Mouse (Mus musculus) left cerebral cortex, adult 2 months (tissue): Measurements from ENCODE around the gene Ccdc88c. TPM values are rescaled to one million over a fixed set of nuclear protein-coding genes. Genes with fewer than 3 reads are reported as not detected.
A peak's percentile ranks its signal among the peaks of the same experiment; 100 is the strongest.

Source experiments
- DNase-seq, 2 experiments: peaks; one replicate each; pipeline ENCODE4 v3.0.0; 2021 to 2022; ENCODE audit warnings: low spot score in 2 of 2, mixed read lengths in 1 of 2; ENCODE audit errors: extremely low spot score in 1 of 2
- H3K27ac ChIP-seq: fragments of 200-600 bp; 2 replicates; pipeline ENCODE4 v1.8.1; 2022
- H3K4me3 ChIP-seq: fragments of 200-600 bp; 2 replicates; pipeline ENCODE4 v1.8.1; 2022
- CTCF ChIP-seq: fragments of 200-600 bp; IDR thresholded peaks from 2 replicates; pipeline ENCODE4 v1.8.1; 2022; ENCODE audit warnings: antibody characterized with exemption, mild to moderate bottlenecking, moderate library complexity
- intact Hi-C: fragments of 180-260 bp; cut with DNase I; formaldehyde crosslinking; loops from one replicate; pipeline ENCODE4 v1.15.1; 2025
- total RNA-seq, 2 experiments: library from RNA; stranded (reverse); gene quantifications; 2 replicates each; pipeline ENCODE4 v1.2.3; 2021

Ccdc88c gene
- total RNA-seq, 2 experiments from 2014 or later: 23.2 to 30.1 TPM

DNA sequence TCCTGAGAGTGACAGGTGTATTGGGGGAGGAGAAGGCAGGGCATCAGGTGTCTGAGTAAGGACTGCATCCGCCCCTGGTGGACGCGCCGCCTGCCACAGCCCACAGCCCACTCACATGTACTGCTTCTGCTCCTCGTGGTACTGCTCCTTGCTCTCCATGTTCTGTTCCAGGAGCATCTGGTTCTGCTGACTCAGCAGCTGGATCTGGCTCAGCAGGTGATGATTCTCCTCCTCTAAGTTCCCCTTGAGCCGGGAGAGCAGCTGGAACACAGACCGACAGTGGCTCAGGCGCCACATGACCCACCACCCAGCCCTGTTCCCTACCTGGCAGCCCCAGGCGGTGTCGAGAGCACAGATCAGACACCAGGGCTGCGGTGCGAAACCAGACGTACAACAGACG is 97.2 kb downstream of the Ccdc88c start:
- no peak for DNase-seq
- Histone ChIP-seq H3K27ac (no peak overlapping the region), H3K4me3 (no peak overlapping the region)
- TF ChIP-seq CTCF: no peak
- intact Hi-C loops: loop anchor here (10.0 kb wide), 1 partner anchor 673 kb away; no protein-coding TSS in a partner anchor

DNA sequence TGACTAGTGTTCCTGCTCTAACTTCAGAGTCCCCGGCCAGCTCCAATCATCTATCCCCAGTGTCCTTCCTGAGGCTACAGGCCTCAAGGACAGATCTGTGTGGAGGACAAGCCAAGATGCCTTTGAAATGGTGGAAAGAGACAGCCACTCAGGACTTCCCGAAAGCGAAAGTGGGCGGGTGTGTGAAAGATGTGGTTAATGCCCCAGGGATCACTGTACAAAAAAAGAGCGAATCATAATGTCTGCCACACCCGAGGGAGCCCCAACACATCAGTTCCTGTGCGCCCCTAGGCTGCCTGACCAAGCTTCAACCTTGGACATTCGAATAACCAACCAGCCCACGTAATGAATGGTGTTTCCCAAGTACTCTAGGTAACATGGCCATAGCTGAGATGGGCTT is 100.6 kb downstream of the Ccdc88c start:
- TF ChIP-seq CTCF: no peak
- H3K27ac ChIP-seq: no peak overlapping the region
- DNase-seq: no peak
- no peak overlapping the region for H3K4me3 ChIP-seq
- intact Hi-C loops: loop anchor here (10.0 kb wide), 2 partner anchors 333 to 763 kb away; no protein-coding TSS in a partner anchor

DNA sequence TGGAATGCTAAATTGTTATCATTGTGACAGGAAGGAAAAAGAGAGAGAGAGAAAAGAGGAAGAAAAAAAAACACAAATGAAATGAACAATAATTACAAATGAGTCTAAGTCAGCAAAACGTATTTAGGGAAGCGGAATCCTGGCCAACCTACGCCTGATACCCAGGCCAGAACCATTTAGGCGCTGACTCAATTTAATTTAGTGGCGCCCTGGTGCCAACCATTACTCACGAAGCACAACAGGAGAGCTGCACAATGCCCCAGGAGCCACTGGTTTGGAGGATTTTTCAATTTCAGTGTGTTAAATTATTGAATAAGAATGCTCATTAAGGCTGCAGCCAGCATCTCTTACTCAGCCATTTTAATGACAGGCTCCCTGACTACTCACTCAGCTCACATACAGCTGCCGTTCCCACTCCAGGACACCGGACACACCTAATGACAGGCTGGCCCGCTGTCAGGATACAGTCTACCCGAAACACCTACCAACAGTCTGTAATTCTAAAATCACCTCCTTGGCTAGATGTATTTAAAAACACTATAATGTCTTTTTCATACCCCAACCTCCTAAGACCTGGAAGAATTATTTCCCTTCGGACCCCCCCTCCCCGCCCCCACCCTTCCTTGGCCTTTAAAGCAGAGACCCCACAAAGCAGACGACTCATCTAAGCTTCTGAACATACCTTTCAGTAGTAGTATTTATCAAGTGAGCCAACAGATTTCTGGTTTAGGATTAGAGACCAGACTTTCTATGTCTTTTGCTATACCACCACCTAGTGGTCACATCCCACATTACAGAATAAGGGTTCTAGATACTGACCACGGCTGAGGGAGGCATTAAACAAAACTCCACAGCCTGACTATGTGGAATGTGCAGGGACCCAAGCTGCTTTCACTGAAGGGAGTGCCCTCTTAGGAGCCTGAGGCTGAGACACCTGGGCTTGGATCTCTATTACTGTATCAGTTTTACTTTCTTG is 102.9 kb downstream of the Ccdc88c start:
- peak; percentile 74 for TF ChIP-seq CTCF
- DNase-seq: peak; percentile 50 to 62

DNA sequence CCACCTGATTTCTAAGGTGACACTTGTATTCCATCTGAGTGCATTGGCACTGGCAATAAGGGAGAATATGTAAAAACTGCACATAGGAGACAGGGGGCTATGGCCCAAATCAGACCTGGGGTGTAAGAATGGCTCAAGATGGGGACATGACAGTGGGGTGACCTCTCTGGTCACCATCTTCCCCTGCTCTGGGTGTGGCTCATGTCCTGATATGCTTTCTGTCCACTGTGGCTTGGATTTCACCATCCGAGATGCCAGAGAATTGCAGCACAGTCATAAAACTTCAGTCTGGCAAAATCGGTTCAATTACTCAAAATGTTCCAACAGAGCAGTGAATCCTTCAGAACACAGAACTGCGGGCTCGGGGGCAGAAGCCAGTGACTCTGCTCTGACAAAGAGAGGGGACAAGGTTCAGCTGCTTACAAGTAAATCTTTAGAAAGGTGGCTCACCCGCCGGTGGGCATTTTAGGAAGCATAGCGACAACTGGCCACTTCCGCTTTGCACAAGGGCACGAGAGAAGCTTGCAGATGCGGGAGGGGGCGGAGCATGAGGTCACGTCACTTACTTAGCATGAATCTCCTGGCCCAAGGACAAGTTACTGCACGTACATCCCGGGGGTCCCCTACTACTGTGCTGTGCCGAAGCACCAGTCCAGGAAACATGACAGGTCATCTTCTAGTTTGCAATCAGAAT is 104.1 kb downstream of the Ccdc88c start:
- TF ChIP-seq CTCF: no peak
- no peak overlapping the region for H3K4me3 ChIP-seq
- no peak overlapping the region for H3K27ac ChIP-seq
- no peak for DNase-seq
- intact Hi-C loops: loop anchor here (10.0 kb wide), 2 partner anchors 330 to 760 kb away; no protein-coding TSS in a partner anchor

More for the DNA sequence above, 102.9 kb downstream of the Ccdc88c start:
- H3K4me3 ChIP-seq: no peak overlapping the region
- H3K27ac ChIP-seq: no peak overlapping the region
- intact Hi-C loops: loop anchor here (1.0 to 10.0 kb wide), 3 partner anchors 77 to 761 kb away; no protein-coding TSS in a partner anchor

DNA sequence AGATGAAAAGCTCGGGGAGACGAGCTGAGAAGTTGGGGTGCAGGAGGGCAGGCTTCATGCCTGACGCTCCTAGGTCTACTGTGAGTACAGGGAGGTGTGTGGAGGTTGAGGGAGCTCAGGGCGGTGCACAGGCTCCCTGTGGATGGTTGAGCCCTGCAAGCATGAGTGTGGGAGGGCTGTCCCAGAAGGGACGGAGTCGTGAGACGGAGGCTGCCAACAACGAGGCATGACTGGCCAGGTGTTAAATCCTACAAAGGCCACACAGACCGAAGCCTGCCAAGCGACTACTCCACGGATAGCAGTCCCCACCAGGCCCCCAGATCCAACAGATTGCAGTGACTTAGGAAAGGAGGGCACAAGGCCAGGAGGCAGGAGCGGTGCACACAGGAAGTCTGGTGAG is 118.1 kb downstream of the Ccdc88c start:
- TF ChIP-seq CTCF: no peak
- intact Hi-C loops: loop anchor here (1.0 kb wide), 1 partner anchor 23 kb away; no protein-coding TSS in a partner anchor
- peak overlapping the region; percentile 34; the same call in 1 of the 2 replicates for H3K27ac ChIP-seq
- peak in 1 of 2 experiments; percentile 64 for DNase-seq
- H3K4me3 ChIP-seq: no peak overlapping the region

DNA sequence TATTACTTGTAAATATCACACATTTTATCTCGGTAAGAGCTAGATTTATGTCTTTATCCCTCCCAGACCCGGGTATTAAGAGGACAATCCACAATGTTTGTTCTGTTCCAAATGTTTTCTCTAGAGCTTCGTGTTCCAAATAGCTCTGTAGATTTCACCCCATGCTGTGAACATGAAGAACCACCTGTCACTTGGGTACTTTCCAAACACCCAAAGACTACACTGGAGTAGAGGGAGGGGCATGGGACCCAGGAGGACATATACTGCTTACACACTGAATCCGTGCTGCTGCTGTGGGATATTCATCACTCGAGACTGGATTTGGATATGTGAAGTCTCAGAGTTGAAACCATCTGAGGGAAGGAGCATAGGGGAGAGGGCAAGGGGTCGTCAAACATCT is 119.1 kb downstream of the Ccdc88c start:
- no peak overlapping the region for H3K27ac ChIP-seq

DNA sequence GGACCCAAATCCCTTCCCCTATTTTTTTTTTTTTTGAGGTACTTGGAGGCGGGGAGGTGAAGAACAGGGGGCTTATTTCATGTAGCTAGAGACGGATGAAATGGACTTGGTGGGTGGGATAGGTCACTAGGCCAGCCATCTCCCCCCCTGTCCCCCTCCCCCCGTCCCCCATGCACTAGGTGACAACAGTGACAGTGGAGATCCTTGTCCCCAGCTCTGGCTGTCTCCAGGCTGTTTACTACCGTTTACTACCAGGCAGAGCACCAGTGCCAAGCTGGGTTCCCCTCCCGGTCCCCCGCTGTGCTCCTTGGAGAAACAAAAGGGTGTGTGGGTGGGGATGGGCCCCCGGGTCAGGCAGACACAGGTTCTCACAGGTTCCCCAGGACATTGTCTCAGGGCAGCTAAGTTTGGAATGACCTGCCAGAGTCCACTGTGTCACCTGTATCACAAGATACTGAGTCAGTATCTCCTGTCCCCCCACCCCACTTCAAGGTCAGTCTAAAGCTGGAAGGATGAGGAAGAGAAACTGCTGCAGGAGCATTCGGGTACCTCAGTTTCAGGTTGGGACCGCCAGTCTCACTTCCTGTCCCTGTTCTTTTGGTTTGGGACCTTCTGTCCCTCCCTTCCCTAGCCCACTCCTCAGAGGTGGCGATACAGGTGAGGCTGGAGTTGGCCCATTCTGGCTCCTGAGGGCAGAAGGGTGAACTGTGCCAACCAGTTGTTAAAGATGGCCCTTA is 120.4 kb downstream of the Ccdc88c start:
- no peak for DNase-seq
- peak overlapping the region; percentile 65 for H3K27ac ChIP-seq
- TF ChIP-seq CTCF: no peak
- H3K4me3 ChIP-seq: peak overlapping the region; percentile 54
- intact Hi-C loops: no loop called here

More for the DNA sequence above, 119.1 kb downstream of the Ccdc88c start:
- DNase-seq: no peak
- H3K4me3 ChIP-seq: no peak overlapping the region
- intact Hi-C loops: no loop called here
- no peak for TF ChIP-seq CTCF

DNA sequence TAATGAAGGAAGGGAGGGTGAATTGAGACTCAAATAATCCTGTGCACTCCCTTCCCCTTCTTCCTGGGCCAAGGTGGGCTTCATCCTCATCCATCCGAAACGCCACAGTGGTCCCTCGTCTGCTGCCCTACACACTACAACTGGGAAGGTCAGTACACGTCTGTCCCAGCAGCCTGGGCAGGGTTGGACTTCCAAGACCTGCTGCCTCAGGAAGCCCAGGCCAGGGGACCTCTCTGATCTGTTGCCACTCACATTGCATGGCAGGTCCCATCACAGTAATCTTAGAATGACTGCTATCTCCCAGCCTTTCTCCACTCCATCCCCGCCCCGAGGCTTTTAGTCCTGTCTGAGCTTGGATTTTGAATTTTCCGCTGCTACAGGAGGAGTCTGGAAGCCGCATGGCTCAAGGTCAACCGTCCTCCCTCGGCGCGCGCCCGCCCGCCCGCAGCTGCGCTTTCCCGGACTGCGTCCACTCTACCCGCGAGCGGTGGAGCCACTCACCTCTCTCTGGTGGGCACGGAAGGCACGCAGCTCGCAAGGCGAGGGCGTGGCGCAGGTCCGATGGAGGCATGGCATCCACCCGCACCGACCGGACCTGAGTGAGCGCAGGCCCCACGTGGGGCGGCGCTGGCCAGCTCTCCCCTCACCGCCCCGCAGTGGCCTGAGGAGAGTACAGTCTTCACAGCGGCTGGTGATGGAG is 121.1 kb downstream of the Ccdc88c start, which contains the start of gene Gpr68:
Gene Gpr68, minus strand, starts transcription at position 601 of the 700 bp plus-strand sequence.
- H3K4me3 ChIP-seq: peak within 1 kb of the TSS; percentile 54
- intact Hi-C loops: no loop called here
- peak in 1 of 2 experiments; percentile 37 for DNase-seq
- H3K27ac ChIP-seq: peak within 1 kb of the TSS; percentile 65
- no peak for TF ChIP-seq CTCF

DNA sequence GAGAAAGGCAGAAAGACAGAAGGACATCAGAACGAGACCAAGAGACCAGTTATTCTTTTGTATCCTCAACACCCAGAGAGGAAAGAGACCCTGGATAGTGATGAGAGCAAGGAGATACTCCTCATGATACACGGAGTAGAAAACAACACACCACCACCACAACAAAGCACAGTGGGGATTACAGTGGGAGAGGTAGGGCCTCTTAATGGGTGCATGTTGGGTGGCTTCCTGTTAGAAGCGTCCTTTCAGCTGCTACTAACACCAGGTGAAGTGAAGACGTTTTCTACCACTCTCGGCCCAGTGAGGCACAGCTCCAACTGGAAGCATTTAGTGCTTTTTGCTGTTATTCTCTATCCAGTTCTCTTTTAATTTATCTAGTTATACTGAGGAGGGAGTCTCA is 122.0 kb downstream of the Ccdc88c start:
- TF ChIP-seq CTCF: no peak
- DNase-seq: no peak
- Histone ChIP-seq H3K27ac (no peak overlapping the region), H3K4me3 (no peak overlapping the region)
- intact Hi-C loops: no loop called here

DNA sequence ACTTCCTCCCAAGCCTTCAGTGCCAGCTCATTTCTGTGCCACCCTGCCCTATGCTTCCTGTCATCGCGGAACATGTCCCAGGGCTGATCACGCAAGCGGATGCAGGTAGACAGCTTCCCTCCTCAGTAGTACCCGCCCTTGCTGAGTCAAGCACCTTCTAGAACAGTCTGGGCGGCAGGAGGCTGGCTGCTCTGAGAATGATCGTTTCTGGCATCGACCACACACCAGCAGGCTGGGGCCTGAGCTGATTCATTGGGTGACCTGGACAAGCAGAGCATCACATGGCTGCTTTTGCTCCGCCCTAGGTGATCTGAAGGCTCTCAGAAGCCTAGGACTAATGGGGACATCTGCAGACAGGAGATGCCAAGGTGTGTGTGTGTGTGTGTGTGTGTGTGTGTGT is 125.1 kb downstream of the Ccdc88c start:
- DNase-seq: no peak
- Histone ChIP-seq H3K4me3 (no peak overlapping the region), H3K27ac (no peak overlapping the region)
- intact Hi-C loops: no loop called here
- no peak for TF ChIP-seq CTCF

DNA sequence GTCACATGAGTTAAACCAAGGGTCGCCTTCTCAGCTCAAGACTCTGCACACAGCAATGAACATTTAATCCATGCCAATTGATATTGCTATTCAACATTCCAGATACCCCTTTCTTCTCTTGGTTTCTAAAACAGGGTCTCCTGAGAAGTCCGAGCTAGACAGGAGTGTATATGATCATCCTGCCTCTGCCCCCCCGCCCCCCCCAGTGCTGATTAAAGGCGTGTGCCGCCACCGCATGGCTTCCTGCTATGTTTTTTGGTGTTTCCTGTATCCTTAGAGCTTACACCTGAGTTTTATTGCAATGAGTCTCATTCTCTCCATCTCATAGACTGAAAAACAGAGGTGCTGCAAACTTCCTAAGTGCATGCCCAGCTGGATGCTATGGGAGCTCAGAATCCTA is 127.5 kb downstream of the Ccdc88c start:
- no peak overlapping the region for H3K4me3 ChIP-seq
- no peak for TF ChIP-seq CTCF
- intact Hi-C loops: no loop called here

More for the DNA sequence above, 127.5 kb downstream of the Ccdc88c start:
- no peak overlapping the region for H3K27ac ChIP-seq
- no peak for DNase-seq
